11 mouse cellular contexts compared by ENCODE assay signal in the genomic region with DNA sequence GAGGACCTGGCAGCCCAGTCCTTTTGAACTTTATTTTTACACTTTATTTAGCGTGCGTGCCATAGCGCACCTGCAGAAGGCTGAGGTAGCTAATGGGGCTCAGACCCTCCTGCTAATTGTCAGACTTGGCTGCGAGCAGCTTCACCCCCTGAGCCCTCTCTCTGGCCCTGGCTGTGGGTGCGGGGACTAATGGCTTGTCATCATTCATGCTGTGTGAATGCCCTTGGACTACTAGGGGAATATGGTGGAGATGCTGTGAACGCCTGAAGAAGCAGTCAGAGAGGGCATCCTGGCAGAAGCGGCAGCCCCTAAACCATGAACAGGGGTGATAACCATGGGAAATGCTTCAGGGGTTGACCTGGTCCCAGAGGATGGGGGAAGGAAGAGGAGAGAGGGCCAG.
DNase-seq lines count a peak whose midpoint lies in the region; ATAC-seq and TF ChIP-seq lines count a peak whose summit lies in the region.
"Had no signal": no experiment of that assay in that cellular context is flagged by ENCODE, and none has a peak within 500 bp of the region (broad histone marks: within the 10 kb centered on the region; RNA-seq: fewer than 3 reads in every experiment).

No protein-coding gene starts in this region.

- H3K9ac ChIP-seq in forebrain, embryonic 11.5 days (ENCODE audit: low read length): no peak overlapping the region
- 0 out of 2 replicates have a peak overlapping the region, but pooled peaks have one; percentile 8 for H3K9ac ChIP-seq in kidney, embryonic 15.5 days
- no peak overlapping the region for H3K9ac ChIP-seq in kidney, embryonic 14.5 days (ENCODE audit: low read depth, low read length)
- H3K9ac ChIP-seq: embryonic facial prominence, embryonic 12.5 days; limb, embryonic 12.5 days; midbrain, embryonic 13.5 days had no signal

- H3K27me3 ChIP-seq in forebrain, embryonic 10.5 days (ENCODE audit: poor library complexity, severe bottlenecking): no peaks in the 10 kb centered on the region
- H3K27me3 ChIP-seq in forebrain, embryonic 11.5 days (ENCODE audit: control insufficient read depth, insufficient read depth, low read length): no peaks in the 10 kb centered on the region
- H3K27me3 ChIP-seq in kidney, embryonic 15.5 days: no peaks in the 10 kb centered on the region
- H3K27me3 ChIP-seq in kidney, embryonic 14.5 days (ENCODE audit: control insufficient read depth, insufficient read depth, low read length): no peaks in the 10 kb centered on the region
- H3K27me3 ChIP-seq in spleen, adult 2 months (ENCODE audit: control insufficient read depth, insufficient read depth, low read length): no peaks in the 10 kb centered on the region
- H3K27me3 ChIP-seq: embryonic facial prominence, embryonic 12.5 days; limb, embryonic 12.5 days; midbrain, embryonic 13.5 days had no signal

- ATAC-seq in forebrain, embryonic 11.5 days (replicated peaks; ENCODE audit: low FRiP score): no peak
- ATAC-seq in kidney, embryonic 15.5 days (replicated peaks; ENCODE audit: low FRiP score): no peak
- no peak for ATAC-seq in kidney, embryonic 14.5 days (ENCODE audit: low FRiP score, low TSS enrichment)
- ATAC-seq: midbrain, embryonic 13.5 days had no signal

- H3K36me3 ChIP-seq in forebrain, embryonic 10.5 days (replicated peaks): peaks cover 26% of the 10 kb centered on the region
- H3K36me3 ChIP-seq in forebrain, embryonic 11.5 days (ENCODE audit: control insufficient read depth, insufficient read depth, low read length): no peaks in the 10 kb centered on the region
- H3K36me3 ChIP-seq in kidney, embryonic 15.5 days: no peaks in the 10 kb centered on the region
- H3K36me3 ChIP-seq in kidney, embryonic 14.5 days (ENCODE audit: control insufficient read depth, insufficient read depth, low read length): no peaks in the 10 kb centered on the region
- no peaks in the 10 kb centered on the region for H3K36me3 ChIP-seq in spleen, adult 2 months (ENCODE audit: control insufficient read depth, insufficient read depth, low read length)
- H3K36me3 ChIP-seq: embryonic facial prominence, embryonic 12.5 days; midbrain, embryonic 13.5 days had no signal

- 88% methylated on average over 7 of the region's 7 CpGs for WGBS in forebrain, embryonic 10.5 days
- WGBS in forebrain, embryonic 11.5 days: 88% methylated on average over 7 of the region's 7 CpGs
- 79% methylated on average over 7 of the region's 7 CpGs for WGBS in kidney, embryonic 15.5 days
- 90% methylated on average over 7 of the region's 7 CpGs for WGBS in kidney, embryonic 14.5 days
- 84% methylated on average over 7 of the region's 7 CpGs for WGBS in spleen, adult 2 months

- TF ChIP-seq POLR2A in spleen, adult 2 months (IDR thresholded peaks at IDR 0.05; ENCODE audit: low read depth, low read length): no peak

- H3K9me3 ChIP-seq in forebrain, embryonic 10.5 days: no peaks in the 10 kb centered on the region
- H3K9me3 ChIP-seq in forebrain, embryonic 11.5 days (ENCODE audit: control insufficient read depth, low read length): no peaks in the 10 kb centered on the region
- no peaks in the 10 kb centered on the region for H3K9me3 ChIP-seq in kidney, embryonic 15.5 days (replicated peaks)
- H3K9me3 ChIP-seq in kidney, embryonic 14.5 days (ENCODE audit: control insufficient read depth, low read length): no peaks in the 10 kb centered on the region
- H3K9me3 ChIP-seq: embryonic facial prominence, embryonic 12.5 days; limb, embryonic 12.5 days; midbrain, embryonic 13.5 days had no signal

- TF ChIP-seq CTCF in spleen, adult 2 months (IDR thresholded peaks at IDR 0.05; ENCODE audit: extremely low read depth, insufficient read depth, insufficient read length, insufficient replicate concordance): no peak

- H3K4me1 ChIP-seq in forebrain, embryonic 10.5 days: peaks cover 98% of the 10 kb centered on the region
- peaks cover 30% of the 10 kb centered on the region for H3K4me1 ChIP-seq in forebrain, embryonic 11.5 days (replicated peaks; ENCODE audit: control insufficient read depth, insufficient read depth, low read length)
- H3K4me1 ChIP-seq in kidney, embryonic 15.5 days: peaks cover 100% of the 10 kb centered on the region
- H3K4me1 ChIP-seq in kidney, embryonic 14.5 days (ENCODE audit: control insufficient read depth, insufficient read depth, low read length): peaks cover 96% of the 10 kb centered on the region
- H3K4me1 ChIP-seq in spleen, adult 2 months (ENCODE audit: control insufficient read depth, insufficient read depth, insufficient read length): peaks cover 62% of the 10 kb centered on the region

- H3K4me2 ChIP-seq in forebrain, embryonic 11.5 days (ENCODE audit: low read depth, low read length, severe bottlenecking): no peak overlapping the region
- H3K4me2 ChIP-seq in kidney, embryonic 15.5 days: no peak overlapping the region
- H3K4me2 ChIP-seq in kidney, embryonic 14.5 days (replicated peaks; ENCODE audit: low read depth, low read length): no peak overlapping the region
- H3K4me2 ChIP-seq: midbrain, embryonic 13.5 days had no signal

- H3K27ac ChIP-seq in forebrain, embryonic 10.5 days: peak overlapping the region; percentile 63; the same call in 1 of the 2 replicates
- no peak overlapping the region; the same call in 1 of the 2 replicates for H3K27ac ChIP-seq in forebrain, embryonic 11.5 days (ENCODE audit: low read depth, low read length)
- H3K27ac ChIP-seq in kidney, embryonic 15.5 days: peak overlapping the region; percentile 88
- H3K27ac ChIP-seq in kidney, embryonic 14.5 days (ENCODE audit: low read depth, low read length): no peak overlapping the region; the same call in 1 of the 2 replicates
- H3K27ac ChIP-seq in spleen, adult 2 months (ENCODE audit: insufficient read depth, low read length): peak overlapping the region; percentile 30; the same call in 1 of the 2 replicates

- H3K4me3 ChIP-seq in forebrain, embryonic 10.5 days: no peak overlapping the region
- H3K4me3 ChIP-seq in forebrain, embryonic 11.5 days (ENCODE audit: low read depth, low read length): no peak overlapping the region
- no peak overlapping the region for H3K4me3 ChIP-seq in kidney, embryonic 15.5 days (replicated peaks)
- H3K4me3 ChIP-seq in kidney, embryonic 14.5 days (ENCODE audit: low read length): no peak overlapping the region
- no peak overlapping the region for H3K4me3 ChIP-seq in spleen, adult 2 months (ENCODE audit: extremely low read depth, insufficient read depth, insufficient read length)
- H3K4me3 ChIP-seq: embryonic facial prominence, embryonic 12.5 days; limb, embryonic 12.5 days; midbrain, embryonic 13.5 days had no signal

- no peak for DNase-seq in forebrain, embryonic 10.5 days (ENCODE audit: extremely low spot score, low spot score)
- no peak for DNase-seq in forebrain, embryonic 11.5 days (ENCODE audit: low spot score)
- no peak for DNase-seq in spleen, adult 2 months (ENCODE audit: low read depth in 1 of 2, low spot score in 2 of 2)
- DNase-seq in spleen, postnatal 10 days (ENCODE audit: low spot score in 2 of 2): no peak
- no peak for DNase-seq in cerebellum, postnatal 36 days
- no peak for DNase-seq in yolk sac, embryonic 10.5 days (ENCODE audit: low spot score)

Comparison
In these comparisons a context has a peak if more than half of its experiments do, and no peak if none do; other contexts are left out.
1. H3K27ac ChIP-seq: peak in forebrain, embryonic 10.5 days (single experiment), kidney, embryonic 15.5 days (single experiment) and spleen, adult 2 months (single experiment); none in forebrain, embryonic 11.5 days (single experiment) and kidney, embryonic 14.5 days (single experiment).